Mouse (Mus musculus): Measurements from ENCODE around the gene Map2.

GRCm38 (mm10) chr1:66438069-66438468 lies 263.0 kb downstream of the Map2 start:
- TF ChIP-seq POLR2A (IDR thresholded peaks at IDR 0.05; ENCODE audit: low read depth, low read length) (no peak), CTCF (IDR thresholded peaks at IDR 0.05; ENCODE audit: borderline replicate concordance, insufficient read depth, low read length) (no peak)
